Mouse (Mus musculus) heart, postnatal 4 days (tissue): ENCODE data around the gene Hectd1. TPM values are rescaled to one million over a fixed set of nuclear protein-coding genes. Genes with fewer than 3 reads are reported as not detected.

Experiments
- DNase-seq: peaks from one replicate; pipeline ENCODE4 v3.0.0; 2021
- total RNA-seq, 2 experiments: library from RNA; stranded (reverse); gene quantifications; 2 replicates each; pipeline ENCODE4 v1.2.3; 2021

Gene Hectd1
- 10 to 100 TPM; 96.8 to 99.6 TPM for total RNA-seq

- DNase-seq: peak; percentile 85
These were observed at the start of gene Hectd1 for GRCm38 (mm10) chr12:51829290-51830076. Gene Hectd1 (minus strand): TSS chr12:51829536.

GRCm38 (mm10) chr12:51871446-51872144 lies 42.3 kb upstream of the Hectd1 start:
- DNase-seq: no peak

- DNase-seq: no peak
These were observed 40.2 kb upstream of the Hectd1 start for GRCm38 (mm10) chr12:51869511-51869910.

- no peak for DNase-seq
These were observed 37.7 kb upstream of the Hectd1 start for GRCm38 (mm10) chr12:51867076-51867475.

GRCm38 (mm10) chr12:51866226-51866910 lies 37.0 kb upstream of the Hectd1 start:
- no peak for DNase-seq

GRCm38 (mm10) chr12:51865790-51866179 lies 36.4 kb upstream of the Hectd1 start:
- DNase-seq: no peak

GRCm38 (mm10) chr12:51865061-51865789 lies 35.9 kb upstream of the Hectd1 start:
- DNase-seq: no peak

GRCm38 (mm10) chr12:51863116-51864002 lies 34.0 kb upstream of the Hectd1 start:
- DNase-seq: no peak

GRCm38 (mm10) chr12:51858134-51859028 lies 29.0 kb upstream of the Hectd1 start:
- no peak for DNase-seq

- no peak for DNase-seq
These were observed 27.5 kb upstream of the Hectd1 start for GRCm38 (mm10) chr12:51856768-51857295.

- DNase-seq: no peak
These were observed 26.5 kb upstream of the Hectd1 start for GRCm38 (mm10) chr12:51855872-51856271.

- DNase-seq: no peak
These were observed 26.1 kb upstream of the Hectd1 start for GRCm38 (mm10) chr12:51855453-51855852.

- no peak for DNase-seq
These were observed 22.3 kb upstream of the Hectd1 start for GRCm38 (mm10) chr12:51851617-51852016.

GRCm38 (mm10) chr12:51851155-51851554 lies 21.8 kb upstream of the Hectd1 start:
- no peak for DNase-seq

GRCm38 (mm10) chr12:51850339-51850738 lies 21.0 kb upstream of the Hectd1 start:
- DNase-seq: no peak

GRCm38 (mm10) chr12:51849902-51850301 lies 20.6 kb upstream of the Hectd1 start:
- DNase-seq: no peak

- DNase-seq: peak; percentile 50
These were observed 18.8 kb upstream of the Hectd1 start for GRCm38 (mm10) chr12:51847953-51848680.

- DNase-seq: no peak
These were observed 15.9 kb upstream of the Hectd1 start for GRCm38 (mm10) chr12:51845261-51845660.

- peak; percentile 97 for DNase-seq
These were observed 15.5 kb upstream of the Hectd1 start for GRCm38 (mm10) chr12:51844771-51845256.
